Mouse (Mus musculus) kidney, adult 2 months (tissue): ENCODE measurements around the gene Prkcg.

Experiments used
- CTCF ChIP-seq: fragments of 200-500 bp; conservative IDR thresholded peaks from 2 replicates; pipeline ENCODE4 v1.5.1; 2011; ENCODE audit warnings: low read depth, mild to moderate bottlenecking, control low read depth, low read length, moderate library complexity, mixed read lengths; ENCODE audit not compliant: insufficient read depth, insufficient read length
- POLR2A ChIP-seq: fragments of 200-500 bp; IDR thresholded peaks from one replicate; pipeline ENCODE4 v1.6.1; 2011; ENCODE audit warnings: low read depth, low read length, control low read depth

- no peak for TF ChIP-seq CTCF
- TF ChIP-seq POLR2A, result no peak
Observed at GRCm38 (mm10) chr7:3360678-3361077, 71.7 kb downstream of the Prkcg start.
